Mouse (Mus musculus): ENCODE measurements at regions not wholly inside any gene's neighbourhood (a gene's known extent, or its start where the extent isn't known, plus 50 kb on each side); places are given as distances from the start of the nearest gene placed in this dataset.
"Not testable (repeated sequence)": the region's sequence is repeated elsewhere in the genome, so short reads cannot be mapped to it uniquely, and the experiment has no call there.

DNA sequence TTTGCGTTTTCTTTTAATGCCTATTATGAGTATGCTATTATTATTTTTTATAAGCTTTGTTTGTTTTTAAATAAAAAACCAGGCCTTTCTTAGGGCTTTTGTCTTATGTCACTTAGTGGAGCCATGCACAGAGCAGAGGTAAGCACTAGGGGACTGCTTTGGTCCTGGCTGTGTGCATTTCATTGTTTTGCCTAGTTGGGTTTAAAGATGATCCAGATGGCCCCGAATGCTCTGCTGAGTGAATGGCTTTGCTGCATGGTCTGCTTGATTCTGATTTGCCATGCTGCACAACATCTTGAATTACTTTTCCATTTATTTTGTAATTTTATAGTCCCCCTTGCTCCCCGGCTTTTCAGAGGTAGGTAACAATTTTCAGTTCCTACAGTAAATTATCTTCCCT is 1934.9 kb downstream of the 9330182O14Rik start:
- DNase-seq (ENCODE audit: extremely low spot score, low read depth, low spot score), result no peak

DNA sequence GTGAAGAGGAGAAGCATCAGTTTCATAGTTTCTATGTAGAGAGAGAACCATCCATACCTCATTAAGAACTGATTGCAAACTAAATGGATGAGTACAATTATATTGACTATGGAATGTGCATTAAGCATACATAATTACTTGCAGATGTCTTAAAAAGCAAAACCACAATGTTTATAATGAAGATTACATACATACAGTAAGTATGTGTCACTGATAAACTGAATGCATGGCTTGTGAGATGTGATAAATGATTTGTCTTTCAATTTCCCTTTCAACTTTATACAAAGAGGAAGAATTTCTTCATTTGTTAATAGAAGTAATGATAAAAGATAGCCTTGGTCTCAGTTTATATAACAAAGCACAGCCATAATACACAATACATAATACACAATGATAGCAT is 1939.3 kb downstream of the 9330182O14Rik start:
- no peak for DNase-seq (ENCODE audit: extremely low spot score, low read depth, low spot score)

DNA sequence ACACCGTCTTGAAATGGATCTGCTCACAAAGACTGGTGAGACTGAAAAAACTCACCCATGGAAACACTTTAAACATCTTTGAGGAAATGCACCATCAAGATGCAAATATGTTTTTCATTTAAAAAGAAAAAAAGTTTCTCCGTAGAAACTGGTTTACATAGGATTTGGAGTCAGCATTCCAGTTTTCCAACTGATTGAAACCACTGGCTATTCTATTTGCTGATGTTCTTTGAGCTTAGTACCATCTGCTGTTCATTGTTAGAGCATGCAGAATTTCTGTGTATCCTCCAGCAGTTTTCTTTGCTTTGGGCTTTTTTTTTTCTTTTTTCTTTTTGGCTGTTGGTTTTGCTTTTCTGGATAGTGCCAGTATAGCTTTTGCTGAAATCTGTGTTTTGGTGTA is 1948.3 kb downstream of the 9330182O14Rik start:
- no peak for DNase-seq (ENCODE audit: extremely low spot score, low read depth, low spot score)

DNA sequence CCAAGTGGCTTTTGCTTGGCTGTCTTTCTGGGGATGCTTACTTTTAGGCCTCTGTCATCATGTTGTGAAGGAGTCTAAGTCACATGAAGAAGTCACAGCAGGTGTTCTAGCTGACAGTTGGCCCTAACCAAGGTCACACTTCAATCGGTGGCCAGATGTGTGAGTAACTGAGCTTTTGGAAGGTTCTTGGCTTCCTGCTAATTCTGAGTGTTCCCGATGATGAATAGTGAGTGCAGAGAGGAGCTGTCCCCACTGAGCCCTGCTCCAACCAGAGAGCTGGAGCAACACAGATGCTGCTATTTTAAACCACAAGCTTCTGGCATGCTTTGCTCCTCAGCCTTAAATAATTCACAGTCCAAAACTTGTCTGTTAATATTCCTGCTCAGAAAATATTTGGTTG is 1966.6 kb downstream of the 9330182O14Rik start:
- no peak for DNase-seq (ENCODE audit: extremely low spot score, low read depth, low spot score)

DNA sequence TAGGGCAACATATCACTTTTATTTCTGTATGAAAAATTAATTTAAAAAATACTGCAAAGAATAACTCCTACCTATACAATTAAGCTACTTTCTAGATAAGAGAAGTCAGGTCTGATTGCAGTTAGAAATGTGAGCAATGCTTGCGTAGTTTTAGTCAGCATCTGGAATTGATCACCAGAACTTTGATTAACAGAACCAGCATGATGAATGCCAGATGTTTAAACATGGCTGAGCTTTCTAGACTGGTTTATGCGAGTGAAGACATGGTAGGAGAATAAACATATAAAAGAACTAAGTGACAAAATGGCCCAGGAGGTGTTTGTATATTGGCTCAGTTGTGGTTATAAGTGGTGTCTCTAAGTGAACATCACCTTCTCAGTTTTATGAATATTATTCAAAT is 1970.7 kb downstream of the 9330182O14Rik start:
- peak; percentile 94 for DNase-seq (ENCODE audit: extremely low spot score, low read depth, low spot score)

DNA sequence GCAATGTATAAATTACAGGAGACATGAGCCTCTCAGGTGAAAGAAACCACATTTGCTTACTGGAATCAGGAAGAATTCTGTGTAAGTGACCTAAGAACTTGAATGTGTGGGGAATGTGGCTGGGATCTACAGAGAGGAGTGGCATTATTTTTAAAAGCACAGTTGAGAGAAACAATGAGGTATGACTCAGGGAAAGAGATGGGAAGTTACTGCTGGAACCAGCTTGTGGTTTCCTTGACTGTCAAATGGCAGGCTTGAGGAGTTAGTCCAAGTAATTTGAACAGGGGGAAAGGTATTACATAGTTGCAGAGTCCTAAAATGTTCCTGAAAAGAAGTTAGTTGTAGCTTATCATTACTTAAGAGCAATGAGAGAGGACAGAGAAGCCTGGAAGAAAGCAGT is 1972.9 kb downstream of the 9330182O14Rik start:
- DNase-seq (ENCODE audit: extremely low spot score, low read depth, low spot score), result no peak

DNA sequence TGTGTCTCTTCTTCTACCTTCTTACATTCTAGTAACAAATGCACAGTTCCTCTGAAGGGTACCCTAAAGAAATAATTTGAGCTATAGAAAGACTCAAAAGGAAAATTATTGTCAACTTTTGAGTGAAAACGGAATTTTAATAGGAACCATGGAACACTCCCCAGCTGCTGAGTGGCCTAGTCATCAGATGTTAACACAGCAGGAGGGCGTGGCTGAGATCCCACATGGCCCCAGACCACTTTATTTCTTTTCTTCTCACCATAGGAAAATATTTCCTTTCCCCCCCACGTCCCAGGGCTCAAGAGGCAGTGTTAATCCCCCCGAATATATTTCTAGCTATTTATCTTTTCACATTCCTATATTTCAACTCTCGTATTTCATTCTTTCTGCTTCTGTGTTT is 1977.6 kb downstream of the 9330182O14Rik start:
- no peak for DNase-seq (ENCODE audit: extremely low spot score, low read depth, low spot score)

DNA sequence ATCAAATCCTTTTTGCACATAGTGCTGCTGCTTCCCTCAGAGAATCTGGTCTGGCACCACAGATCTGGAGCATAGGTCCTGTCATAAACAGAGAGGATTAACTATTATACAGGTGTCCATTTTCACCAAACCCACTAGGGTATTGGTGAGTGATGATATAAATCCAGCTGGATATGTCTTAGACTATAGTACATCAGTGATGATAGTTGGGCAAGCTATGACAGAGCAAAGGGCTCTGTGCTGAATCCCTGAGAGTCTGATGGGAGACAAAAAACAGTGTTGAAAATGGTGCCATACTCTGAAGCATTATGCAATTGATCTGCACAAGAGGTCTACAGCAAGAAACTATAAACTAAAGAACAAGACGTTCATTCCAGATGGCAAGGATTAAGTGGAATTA is 1993.3 kb downstream of the 9330182O14Rik start:
- no peak for DNase-seq (ENCODE audit: extremely low spot score, low read depth, low spot score)

DNA sequence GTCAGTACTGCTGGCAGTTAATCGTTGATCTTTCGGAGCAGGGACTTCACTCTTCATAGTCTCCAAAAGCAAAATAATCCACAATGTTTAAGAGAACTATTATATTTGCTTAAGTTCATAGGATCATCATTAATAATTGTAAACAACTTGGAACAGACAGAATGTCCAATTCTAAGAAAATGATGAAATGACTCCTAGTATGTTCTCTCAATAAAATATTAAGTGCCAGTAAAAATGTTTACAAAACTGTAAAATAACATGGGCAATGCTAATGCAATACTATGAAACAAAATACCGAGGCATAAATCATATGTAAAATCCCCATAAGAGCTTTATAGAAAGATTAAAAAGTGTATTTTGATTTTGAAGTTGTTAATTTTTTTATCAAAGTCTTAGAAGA is 1994.8 kb downstream of the 9330182O14Rik start:
- no peak for DNase-seq (ENCODE audit: extremely low spot score, low read depth, low spot score)

DNA sequence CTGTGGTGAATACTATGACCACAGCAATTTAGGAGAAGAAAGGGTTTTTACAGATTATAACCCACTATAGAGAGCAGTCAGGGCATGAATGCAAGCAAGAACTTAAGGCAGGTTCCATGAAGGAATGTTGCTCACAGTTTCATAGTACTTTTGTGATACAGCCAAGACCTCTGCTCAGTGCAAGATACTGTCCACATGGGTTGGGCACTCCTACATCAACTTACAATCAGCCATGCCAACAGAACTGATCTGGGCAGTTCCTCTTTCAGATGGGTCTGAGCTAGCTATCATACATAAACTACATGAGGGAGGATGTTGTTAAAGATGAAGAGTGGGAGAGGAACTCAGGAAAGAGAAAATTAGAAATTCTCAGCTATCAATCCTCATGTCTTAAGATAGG is 2032.4 kb downstream of the 9330182O14Rik start:
- DNase-seq (ENCODE audit: extremely low spot score, low read depth, low spot score), result no peak

DNA sequence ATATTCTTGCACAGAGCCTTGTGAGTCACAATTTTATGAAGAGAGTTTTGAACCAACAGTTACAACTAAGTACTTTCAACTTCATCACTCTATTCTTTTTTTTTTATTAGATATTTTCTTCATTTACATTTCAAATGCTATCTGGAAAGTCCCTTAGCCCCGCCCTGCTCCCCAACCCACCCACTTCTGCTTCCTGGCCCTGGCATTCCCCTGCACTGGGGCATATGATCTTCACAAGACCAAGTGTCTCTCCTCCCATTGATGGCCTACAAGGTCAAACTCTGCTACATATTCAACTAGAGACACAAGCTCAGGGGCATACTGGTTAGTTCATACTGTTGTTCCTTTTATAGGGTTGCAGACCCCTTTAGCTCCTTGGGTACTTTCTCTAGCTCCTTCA is 2043.6 kb downstream of the 9330182O14Rik start:
- not testable (repeated sequence) for DNase-seq (ENCODE audit: extremely low spot score, low read depth, low spot score)

DNA sequence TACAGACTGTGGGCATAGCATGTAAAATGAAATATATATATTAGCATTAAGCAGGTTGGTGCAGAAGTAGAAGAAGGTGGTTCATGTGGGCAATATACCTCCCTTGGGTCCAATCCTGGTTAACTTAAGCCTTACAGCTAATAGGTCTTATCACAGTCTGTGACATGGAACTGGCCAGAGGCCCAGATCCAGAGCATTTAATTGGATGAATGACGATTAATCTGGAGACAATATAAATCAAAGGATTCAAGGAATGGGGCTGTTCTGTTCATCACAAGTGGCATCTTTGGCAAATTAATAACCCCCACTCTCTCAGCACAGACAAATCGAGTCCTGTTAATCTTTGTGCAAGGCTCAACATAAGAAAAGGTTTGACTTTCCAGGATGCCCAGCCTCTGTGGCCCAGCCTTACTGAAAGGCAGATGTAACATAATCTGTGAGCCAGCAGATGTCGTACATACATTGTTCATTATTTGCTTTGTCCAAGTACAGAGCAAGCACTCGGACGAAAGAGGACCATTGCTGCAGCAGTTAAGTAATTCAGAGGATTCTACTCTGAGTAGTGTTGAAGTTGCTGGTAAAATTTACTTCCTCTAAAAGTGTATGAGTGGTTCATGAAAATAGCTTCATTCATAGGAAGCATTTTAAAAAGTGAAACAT is 2073.2 kb downstream of the 9330182O14Rik start:
- DNase-seq (ENCODE audit: extremely low spot score, low read depth, low spot score), result no peak

DNA sequence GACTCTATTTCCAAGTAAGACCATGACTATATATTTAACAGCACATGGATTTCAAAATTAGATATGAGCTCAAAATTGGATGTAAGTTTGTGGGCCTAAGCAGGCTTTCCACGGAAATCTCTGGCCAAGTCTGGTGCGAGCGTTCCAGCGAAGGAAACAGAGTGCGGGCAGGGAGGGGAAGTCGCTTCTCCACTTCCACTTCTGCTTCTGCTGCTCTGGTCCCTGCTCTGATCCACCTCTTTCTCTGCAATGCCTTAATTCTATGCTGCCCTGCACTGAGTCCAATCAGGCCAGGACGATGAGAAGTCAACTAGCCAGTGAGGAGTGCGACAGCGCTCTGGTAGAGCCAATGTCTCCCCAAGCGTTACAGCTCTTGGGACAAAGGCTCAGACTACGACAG is 2085.3 kb downstream of the 9330182O14Rik start:
- DNase-seq (ENCODE audit: extremely low spot score, low read depth, low spot score), result no peak

DNA sequence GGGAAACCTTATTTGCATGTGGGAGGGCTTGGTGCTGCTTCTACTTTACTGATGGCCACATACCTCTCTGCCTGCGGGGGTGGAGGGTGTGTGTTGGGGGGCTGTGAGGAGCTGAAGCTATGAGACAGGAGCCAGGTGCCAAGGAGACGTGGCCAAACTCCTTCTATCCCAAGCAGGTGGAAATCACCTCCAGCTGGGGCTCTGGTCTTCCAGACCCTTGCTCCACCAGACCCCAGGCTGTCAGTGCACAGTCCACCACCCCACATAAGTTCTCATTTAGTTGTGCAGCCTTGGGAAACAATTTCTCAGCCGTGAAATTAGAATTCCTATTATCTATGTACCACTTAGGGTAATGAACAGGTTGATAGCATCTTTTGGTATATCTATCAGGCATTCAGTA is 2085.8 kb downstream of the 9330182O14Rik start:
- no peak for DNase-seq (ENCODE audit: extremely low spot score, low read depth, low spot score)

DNA sequence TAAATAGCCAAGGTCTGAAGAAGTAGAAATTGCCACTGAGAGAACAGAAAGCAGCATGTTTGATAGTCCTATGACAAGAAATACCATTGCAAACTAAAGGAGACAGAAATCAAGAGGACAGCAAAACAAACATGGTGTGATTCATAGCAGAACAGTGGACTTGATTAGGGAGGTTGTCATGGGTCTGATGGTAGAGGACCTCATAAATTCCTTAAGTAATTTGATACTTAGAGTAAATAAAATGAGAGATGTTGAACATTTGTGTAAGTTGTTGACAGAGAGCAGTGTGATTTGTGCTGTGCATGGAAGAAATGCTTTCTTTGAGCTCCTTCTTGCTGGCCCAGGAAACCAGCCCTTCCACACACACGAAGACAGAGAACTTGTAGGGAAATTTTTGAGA is 2090.8 kb downstream of the 9330182O14Rik start:
- DNase-seq (ENCODE audit: extremely low spot score, low read depth, low spot score), result no peak

DNA sequence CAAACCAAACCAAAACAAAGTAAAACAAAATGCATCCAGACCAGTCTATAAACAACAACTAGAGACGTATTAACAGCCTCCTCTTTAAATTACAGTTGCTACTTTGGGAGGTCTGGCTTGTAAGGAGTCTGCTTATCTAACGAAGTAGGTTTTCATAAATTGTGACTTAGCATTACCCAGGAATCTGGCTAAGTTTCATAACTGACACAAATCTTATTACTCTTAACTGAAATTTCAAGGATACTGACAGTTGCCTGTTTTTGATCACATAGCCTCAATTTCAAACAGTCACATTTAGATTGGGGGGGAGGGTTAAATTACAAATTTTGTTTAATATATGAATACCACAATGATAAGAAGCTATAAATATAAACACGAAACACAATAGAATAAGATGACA is 2097.5 kb downstream of the 9330182O14Rik start:
- DNase-seq (ENCODE audit: extremely low spot score, low read depth, low spot score), result no peak

DNA sequence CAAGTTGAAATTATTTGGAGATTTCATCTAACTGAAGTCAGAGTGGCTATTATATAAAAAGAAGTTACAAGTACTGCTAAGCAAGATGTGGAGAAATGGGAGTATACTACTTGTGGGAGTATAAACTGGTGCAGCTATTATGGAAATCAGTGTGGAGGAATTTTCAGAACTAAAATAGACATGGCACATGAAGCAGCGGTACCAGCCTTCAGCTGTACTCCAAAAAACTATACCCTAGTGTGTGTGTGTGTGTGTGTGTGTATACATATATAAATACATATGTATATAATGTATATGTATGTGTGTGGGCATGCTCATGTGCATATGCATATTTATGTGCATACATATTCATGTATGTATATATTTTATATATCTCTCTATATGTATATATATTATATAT is 2112.6 kb downstream of the 9330182O14Rik start:
- no peak for DNase-seq (ENCODE audit: extremely low spot score, low read depth, low spot score)

DNA sequence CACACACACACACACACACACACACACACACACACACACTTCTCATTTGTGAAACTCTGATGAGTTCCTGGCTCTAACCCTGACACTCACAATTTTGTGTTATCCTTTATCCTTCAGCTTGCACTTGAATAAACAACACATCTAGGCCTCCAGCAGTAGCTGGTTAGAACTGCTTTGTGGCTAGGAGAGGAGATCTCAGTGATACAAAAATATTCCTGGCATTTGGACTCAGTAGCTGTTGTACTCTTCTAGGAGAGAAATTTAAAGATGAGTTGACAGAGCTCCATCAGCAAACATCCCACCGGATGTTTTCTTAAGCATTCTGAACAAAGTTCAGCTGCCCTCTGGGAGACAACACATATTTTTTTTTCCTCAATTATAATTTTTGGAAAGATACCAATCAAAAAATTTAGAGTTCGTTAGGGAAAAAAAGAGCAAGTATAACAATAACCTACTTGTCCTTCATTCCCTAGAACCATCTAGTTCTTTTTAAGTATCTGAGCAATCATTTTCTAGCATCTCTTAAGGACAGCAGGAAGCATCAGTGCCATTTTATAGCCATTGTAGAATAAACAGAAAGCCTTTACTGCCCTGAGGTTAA is 2118.7 kb downstream of the 9330182O14Rik start:
- DNase-seq (ENCODE audit: extremely low spot score, low read depth, low spot score), result no peak

DNA sequence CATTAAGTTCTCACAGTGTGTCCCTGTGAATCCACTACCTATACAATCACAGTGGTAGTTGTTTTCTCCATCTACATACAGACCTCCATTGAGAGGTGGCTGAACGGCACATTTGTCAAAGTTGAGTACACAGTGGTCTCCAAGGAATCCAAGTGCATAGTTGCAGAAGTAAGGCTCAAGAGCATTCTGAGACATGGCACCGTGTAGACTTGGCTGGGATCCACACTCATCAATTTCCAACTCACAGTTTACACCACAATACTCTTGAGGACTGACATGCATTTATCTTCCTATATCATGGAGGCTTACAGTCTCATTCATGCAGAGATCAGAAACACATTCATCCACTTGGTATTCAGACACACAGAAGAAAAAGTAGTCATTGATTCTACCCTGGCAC is 2122.2 kb downstream of the 9330182O14Rik start:
- no peak for DNase-seq (ENCODE audit: extremely low spot score, low read depth, low spot score)

DNA sequence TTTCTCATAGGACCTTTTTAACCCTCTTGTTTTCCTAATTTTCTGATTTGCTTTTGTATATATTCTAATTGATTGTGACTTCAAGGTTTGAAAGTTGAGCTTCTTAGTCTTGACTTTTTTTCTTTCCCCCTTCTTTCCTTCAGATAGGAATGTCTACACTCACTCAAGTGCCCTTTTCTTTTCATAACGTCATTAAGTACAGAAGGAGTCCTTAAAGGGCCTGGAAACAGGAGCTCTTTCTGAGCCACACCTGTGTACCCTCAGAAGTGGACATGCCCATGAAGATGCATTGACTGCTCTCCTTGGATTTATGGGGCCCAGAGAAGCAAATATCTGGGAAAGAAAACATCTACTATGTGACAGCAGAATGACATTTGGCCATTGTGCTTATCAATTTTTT is 2141.0 kb downstream of the 9330182O14Rik start:
- DNase-seq (ENCODE audit: extremely low spot score, low read depth, low spot score), result no peak

DNA sequence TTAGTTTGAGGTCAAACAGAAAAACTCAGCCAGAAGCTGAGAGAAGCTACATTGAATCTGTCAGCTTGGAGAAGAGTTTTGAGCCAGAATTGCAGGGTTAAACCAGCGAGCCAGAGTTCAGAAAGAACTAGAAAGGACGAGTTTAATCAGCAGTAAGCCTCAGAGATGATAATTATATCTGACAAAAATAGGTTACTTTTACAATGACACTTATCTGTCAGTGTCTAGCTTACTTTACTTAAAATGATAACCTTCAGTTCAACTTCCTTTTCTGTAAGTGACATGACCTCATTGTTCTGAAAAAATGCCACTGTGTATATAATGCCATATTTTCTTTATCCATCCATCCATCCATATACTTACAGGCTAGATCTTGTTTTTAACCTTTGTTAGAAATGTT is 2143.1 kb downstream of the 9330182O14Rik start:
- no peak for DNase-seq (ENCODE audit: extremely low spot score, low read depth, low spot score)

DNA sequence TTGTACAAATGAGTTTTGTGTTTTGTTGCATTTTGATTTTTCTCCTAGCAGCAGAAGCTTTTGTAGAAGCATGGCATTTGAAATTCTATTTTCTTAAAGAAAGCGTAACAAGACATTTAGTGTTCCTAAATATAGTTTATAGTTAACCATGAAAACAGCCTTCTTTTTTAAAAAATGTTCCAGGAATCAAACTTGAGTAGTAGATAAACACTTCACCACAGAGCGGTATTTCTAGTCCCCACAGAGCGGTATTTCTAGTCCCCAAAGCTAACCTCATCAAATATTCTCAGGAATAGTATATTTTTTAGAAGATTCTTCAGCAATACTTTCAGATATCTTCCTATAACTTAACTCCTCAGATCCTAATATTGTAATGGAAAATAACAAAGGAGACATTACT is 2146.6 kb downstream of the 9330182O14Rik start:
- no peak for DNase-seq (ENCODE audit: extremely low spot score, low read depth, low spot score)

DNA sequence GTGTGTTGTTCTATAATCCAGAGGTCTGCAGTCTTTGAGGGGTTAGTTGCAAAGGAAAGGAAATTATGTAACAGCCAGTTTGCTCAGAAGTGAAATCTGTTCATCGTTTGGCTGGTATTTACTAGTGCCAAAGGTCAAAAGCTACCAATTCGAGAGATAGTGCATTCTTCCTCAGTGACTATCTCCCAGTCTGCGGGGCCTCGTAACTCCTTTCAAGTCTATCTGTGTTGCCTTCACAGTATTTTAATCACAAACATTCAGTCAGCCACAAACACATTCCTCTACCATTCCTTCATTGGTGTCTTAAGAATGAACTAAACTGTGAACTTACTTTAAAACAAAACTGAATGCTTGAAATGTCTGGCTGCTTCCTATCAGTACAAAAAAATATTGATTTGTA is 2162.2 kb downstream of the 9330182O14Rik start:
- no peak for DNase-seq (ENCODE audit: extremely low spot score, low read depth, low spot score)

Data from hindlimb bud, embryonic 11.5 days (tissue).